ENCODE assay signal across 8 mouse cellular contexts in the genomic region with DNA sequence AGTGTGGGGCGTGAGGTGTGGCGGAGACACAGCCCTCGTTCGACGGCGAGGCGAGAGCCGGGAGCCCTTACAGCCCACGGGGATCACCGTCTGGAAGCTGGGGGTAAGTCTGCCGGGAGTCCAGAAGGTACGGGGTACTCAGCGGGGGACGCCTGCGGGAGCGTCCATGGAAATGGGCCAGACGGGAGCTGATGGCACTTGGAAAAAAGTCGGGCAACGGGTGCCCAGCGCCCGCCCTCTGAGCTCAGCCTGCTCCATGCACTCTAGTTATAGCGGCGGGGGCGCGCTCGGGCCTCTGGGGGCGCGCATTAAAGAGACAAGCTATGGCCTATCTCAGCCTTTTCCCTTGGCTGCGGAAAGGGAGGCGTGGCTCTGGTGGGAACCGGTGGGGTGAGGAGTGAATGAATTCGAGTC. TPM values are rescaled to one million over a fixed set of nuclear protein-coding genes. Genes with fewer than 3 reads are reported as not detected.
DNase-seq lines count a peak whose midpoint lies in the region; ATAC-seq lines count a peak whose summit lies in the region.

A gene (minus strand): TSS at position 240 of the 414 bp plus-strand sequence.

- H3K27ac ChIP-seq in liver, embryonic 11.5 days (ENCODE audit: low read depth, low read length), result no peak within 1 kb of the TSS
- H3K27ac ChIP-seq in neural tube, embryonic 14.5 days (ENCODE audit: low read depth, low read length), result no peak within 1 kb of the TSS

- H3K4me3 ChIP-seq in liver, embryonic 11.5 days (ENCODE audit: low read depth, low read length), result peak within 1 kb of the TSS; percentile 34
- H3K4me3 ChIP-seq in neural tube, embryonic 14.5 days (ENCODE audit: low read depth, low read length), result peak within 1 kb of the TSS; percentile 18

- H3K9ac ChIP-seq in liver, embryonic 11.5 days (ENCODE audit: low read depth, low read length), result no peak within 1 kb of the TSS
- no peak within 1 kb of the TSS for H3K9ac ChIP-seq in neural tube, embryonic 14.5 days (replicated peaks; ENCODE audit: low read depth, low read length)

- peaks cover 84% of the 10 kb centered on the region for H3K27me3 ChIP-seq in liver, embryonic 11.5 days (replicated peaks; ENCODE audit: control insufficient read depth, insufficient read depth, low read length)
- peaks cover 44% of the 10 kb centered on the region for H3K27me3 ChIP-seq in neural tube, embryonic 14.5 days (ENCODE audit: control insufficient read depth, insufficient read depth, low read length)

- no peaks in the 10 kb centered on the region for H3K36me3 ChIP-seq in liver, embryonic 11.5 days (ENCODE audit: control insufficient read depth, insufficient read depth, low read length)
- no peaks in the 10 kb centered on the region for H3K36me3 ChIP-seq in neural tube, embryonic 14.5 days (ENCODE audit: control insufficient read depth, insufficient read depth, low read length)

- DNase-seq in gastrocnemius, postnatal 14 days, result peak; percentile 34
- no peak for DNase-seq in gastrocnemius, adult 8-10 months (ENCODE audit: low spot score in 2 of 2)
- DNase-seq in heart, postnatal 4 days, result peak; percentile 65
- peak; percentile 57 for DNase-seq in liver, embryonic 11.5 days (ENCODE audit: low spot score)
- DNase-seq in natural killer cell, adult 2 months (ENCODE audit: low spot score in 2 of 2), result no peak

- intact Hi-C loops in gastrocnemius, postnatal 14 days (cut with DNase I; ENCODE audit: low total_unique reads), result no loop called here

- no peaks in the 10 kb centered on the region for H3K9me3 ChIP-seq in liver, embryonic 11.5 days (ENCODE audit: control insufficient read depth, low read length)
- H3K9me3 ChIP-seq in neural tube, embryonic 14.5 days (ENCODE audit: control insufficient read depth, low read length), result no peaks in the 10 kb centered on the region

- 2% methylated on average over 32 of the region's 32 CpGs for WGBS in liver, embryonic 11.5 days
- under 1% methylated on average over 32 of the region's 32 CpGs for WGBS in neural tube, embryonic 14.5 days

- ATAC-seq in common myeloid progenitor, adult 5-6 weeks (replicated peaks; ENCODE audit: low read depth, poor library complexity, severe bottlenecking), result peak; percentile 67
- ATAC-seq in liver, embryonic 11.5 days (replicated peaks; ENCODE audit: low FRiP score), result no peak
- no peak for ATAC-seq in neural tube, embryonic 14.5 days (ENCODE audit: low read depth)
- ATAC-seq in cerebellum, adult (ENCODE audit: insufficient number of reproducible peaks, low FRiP score, low TSS enrichment), result no peak

- peak within 1 kb of the TSS; percentile 52 for H3K4me2 ChIP-seq in liver, embryonic 11.5 days
- H3K4me2 ChIP-seq in neural tube, embryonic 14.5 days (ENCODE audit: low read depth, low read length), result peak within 1 kb of the TSS; percentile 27

- 0 out of 2 replicates have a peak, but pooled peaks cover 4% of the 10 kb centered on the region for H3K4me1 ChIP-seq in liver, embryonic 11.5 days (replicated peaks; ENCODE audit: control insufficient read depth, insufficient read depth, low read length)
- 0 out of 2 replicates have a peak, but pooled peaks cover 5% of the 10 kb centered on the region for H3K4me1 ChIP-seq in neural tube, embryonic 14.5 days (ENCODE audit: control insufficient read depth, insufficient read depth, low read length)

RNA-seq across cellular contexts. Expression of the gene that starts here (rescaled TPM):
- not detected for total RNA-seq in gastrocnemius, postnatal 14 days (2021)
- total RNA-seq in gastrocnemius, adult 8-10 months (2022), result not detected
- not detected in 2 replicates for total RNA-seq in common myeloid progenitor, adult 5-6 weeks (2017)
- total RNA-seq in heart, postnatal 4 days (2021), result not detected
- not detected in 2 replicates for polyA plus RNA-seq in liver, embryonic 11.5 days (2014; fragmentation: Nextera tagmentation; extraction: Ambion mirVana)
- polyA plus RNA-seq in neural tube, embryonic 14.5 days (2014; fragmentation: Nextera tagmentation; extraction: Ambion mirVana), result not detected in 2 replicates

Comparison
In these comparisons a context has a peak if more than half of its experiments do, and no peak if none do; other contexts are left out.
1. Peak in DNase-seq in gastrocnemius, postnatal 14 days; RNA of the gene not detected or under 1 TPM.
2. Peak in ATAC-seq in common myeloid progenitor, adult 5-6 weeks; RNA of the gene not detected or under 1 TPM.
3. Peak in DNase-seq in heart, postnatal 4 days; RNA of the gene not detected or under 1 TPM.
4. Peak in DNase-seq, H3K4me3 ChIP-seq and H3K4me2 ChIP-seq in liver, embryonic 11.5 days; RNA of the gene not detected or under 1 TPM.